Mouse (Mus musculus): ENCODE data around the gene Msgn1. TPM values are rescaled to one million over a fixed set of nuclear protein-coding genes. Genes with fewer than 3 reads are reported as not detected.

The Msgn1 gene
- total RNA-seq, 2 experiments from 2014 or later: not detected

- DNase-seq: no peak
These were observed 10.2 kb downstream of the Msgn1 start for GRCm38 (mm10) chr12:11198551-11198950.

GRCm38 (mm10) chr12:11198026-11198425 lies 10.7 kb downstream of the Msgn1 start:
- DNase-seq: no peak

- no peak for DNase-seq
These were observed 11.9 kb downstream of the Msgn1 start for GRCm38 (mm10) chr12:11196830-11197229.

GRCm38 (mm10) chr12:11196142-11196597 lies 12.6 kb downstream of the Msgn1 start:
- peak; percentile 83 to 90 for DNase-seq

- DNase-seq: peak; percentile 19 to 33
These were observed 13.7 kb downstream of the Msgn1 start for GRCm38 (mm10) chr12:11195031-11195430.

GRCm38 (mm10) chr12:11178486-11179154 lies 30.2 kb downstream of the Msgn1 start:
- peak; percentile 82 to 92 for DNase-seq

GRCm38 (mm10) chr12:11177408-11178394 lies 31.1 kb downstream of the Msgn1 start:
- peak in 1 of 2 experiments; percentile 15 for DNase-seq

- no peak for DNase-seq
These were observed 50.1 kb downstream of the Msgn1 start for GRCm38 (mm10) chr12:11158670-11159069.

Other genes starting within 250 kb of the Msgn1 start
- under 1 TPM; 0.84 to 0.90 TPM for gene Kcns3, start 57.9 kb downstream of the Msgn1 start, total RNA-seq (2021)
- 1 to 10 TPM; 1.1 to 1.3 TPM for gene Gen1, start 56.8 kb upstream of the Msgn1 start, total RNA-seq (2021)
- 10 to 100 TPM; 39.0 to 50.7 TPM for gene Smc6, start 56.9 kb upstream of the Msgn1 start, total RNA-seq (2021)
- gene Vsnl1, start 227.6 kb upstream of the Msgn1 start, total RNA-seq (2021): under 1 TPM; 0.40 to 0.62 TPM
- gene Rad51ap2, start 247.1 kb upstream of the Msgn1 start, total RNA-seq (2021): not detected